Mouse (Mus musculus): ENCODE measurements around the gene Ctnna2.

DNA sequence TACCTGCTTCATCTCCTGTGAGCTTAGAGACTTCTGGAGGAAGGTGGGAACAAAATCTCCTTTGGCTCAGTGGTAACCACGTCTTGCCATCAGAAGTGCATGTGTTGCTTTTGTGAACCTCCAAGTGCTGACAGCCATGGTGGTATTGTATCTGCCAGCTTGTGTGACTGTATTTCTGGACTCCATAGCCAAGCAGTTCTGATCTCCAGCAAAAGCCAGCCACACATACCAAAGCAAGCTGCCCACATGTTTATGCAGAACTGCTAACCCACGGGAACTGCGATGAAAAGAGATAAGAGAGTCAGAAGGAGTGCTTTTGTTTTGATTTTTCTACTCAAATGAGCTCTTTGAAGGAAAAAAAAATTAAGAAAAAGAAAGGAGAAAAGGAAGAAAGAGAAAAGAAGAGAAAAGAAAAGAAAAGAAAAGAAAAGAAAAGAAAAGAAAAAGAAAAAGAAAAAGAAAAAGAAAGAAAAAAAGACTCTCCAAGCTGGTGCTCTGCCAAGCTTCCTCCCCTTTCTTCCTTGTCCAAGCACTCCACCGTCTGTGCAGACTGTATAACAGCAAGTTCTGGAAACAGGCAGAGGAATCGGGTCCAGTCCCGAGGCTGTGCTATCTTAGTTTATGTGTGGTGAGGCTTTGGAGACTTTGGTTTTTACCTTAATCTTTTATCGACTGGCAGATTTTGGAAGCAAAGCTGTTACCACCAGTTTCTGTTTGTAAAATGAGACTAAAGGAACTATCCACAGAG, 722.0 kb downstream of the Ctnna2 start:
- TF ChIP-seq CTCF (IDR thresholded peaks at IDR 0.05; ENCODE audit: low read depth, low read length) (peak; percentile 27; the same call in 1 of the 2 replicates), POLR2A (IDR thresholded peaks at IDR 0.05; ENCODE audit: extremely low read depth, insufficient read depth, low read length) (no peak)
